Mouse (Mus musculus) heart, adult 2 months (tissue): ENCODE measurements around the gene Ccnt1.

Experiments
- CTCF ChIP-seq: fragments of 200-600 bp; IDR thresholded peaks from 2 replicates; pipeline ENCODE4 v1.8.1; 2022; ENCODE audit warnings: antibody characterized with exemption, mild to moderate bottlenecking, moderate library complexity
- EP300 ChIP-seq: fragments of 200-500 bp; IDR thresholded peaks from 2 replicates; pipeline ENCODE4 v1.6.1; 2011; ENCODE audit warnings: low read depth, low read length, control low read depth; ENCODE audit not compliant: insufficient read depth
- POLR2A ChIP-seq: fragments of 200-500 bp; IDR thresholded peaks from 2 replicates; pipeline ENCODE4 v1.6.1; 2011; ENCODE audit warnings: mild to moderate bottlenecking, low read depth, low read length, control low read depth; ENCODE audit not compliant: insufficient read depth

GRCm38 (mm10) chr15:98552758-98553157, 18.0 kb downstream of the Ccnt1 start:
- no peak for TF ChIP-seq POLR2A
- no peak for TF ChIP-seq CTCF
- TF ChIP-seq EP300: no peak
